Mouse (Mus musculus) lung, embryonic 14.5 days (tissue): ENCODE measurements around the gene Ifitm1. TPM values are rescaled to one million over a fixed set of nuclear protein-coding genes. Genes with fewer than 3 reads are reported as not detected.
A peak's percentile ranks its signal among the peaks of the same experiment; 100 is the strongest.

Experiments used
- ATAC-seq: fragments of 200-750 bp; cut with Nextera tagmentation; 2 replicates; pipeline ENCODE4 v1.8.0; 2017; ENCODE audit warnings: mild to moderate bottlenecking, moderate TSS enrichment, moderate library complexity; ENCODE audit not compliant: insufficient read depth
- DNase-seq: peaks from one replicate; pipeline ENCODE4 v3.0.0-alpha.2; 2015
- H3K27ac ChIP-seq: fragments of 300-500 bp; sonication (generic); 2 replicates; pipeline ENCODE4 v1.5.1; 2014; ENCODE audit warnings: low read depth, mild to moderate bottlenecking, moderate library complexity
- H3K27me3 ChIP-seq: fragments of 300-500 bp; sonication (generic); 2 replicates; pipeline ENCODE4 v1.6.1; 2014; ENCODE audit warnings: low read length, control low read depth; ENCODE audit not compliant: insufficient read depth
- H3K36me3 ChIP-seq: fragments of 300-500 bp; sonication (generic); 2 replicates; pipeline ENCODE4 v1.6.1; 2014; ENCODE audit warnings: control low read depth; ENCODE audit not compliant: insufficient read depth
- H3K4me1 ChIP-seq: fragments of 300-500 bp; sonication (generic); 2 replicates; pipeline ENCODE4 v1.6.1; 2014; ENCODE audit warnings: antibody characterized with exemption, control low read depth; ENCODE audit not compliant: insufficient read depth
- H3K4me2 ChIP-seq: fragments of 300-500 bp; sonication (generic); 2 replicates; pipeline ENCODE4 v1.6.1; 2014; ENCODE audit warnings: mild to moderate bottlenecking
- H3K4me3 ChIP-seq: fragments of 300-500 bp; sonication (generic); 2 replicates; pipeline ENCODE4 v1.5.1; 2014; ENCODE audit warnings: low read depth, low read length
- H3K9ac ChIP-seq: fragments of 300-500 bp; sonication (generic); 2 replicates; pipeline ENCODE4 v1.6.1; 2014
- H3K9me3 ChIP-seq: fragments of 300-500 bp; sonication (generic); 2 replicates; pipeline ENCODE4 v1.6.1; 2016; ENCODE audit warnings: low read depth, low read length, control low read depth
- CTCF ChIP-seq: IDR thresholded peaks from 2 replicates; pipeline ENCODE4 v1.5.1; 2016; ENCODE audit warnings: antibody characterized with exemption, low read depth
- WGBS: fragments of 180-500 bp; shearing (Covaris S2); extraction: QIAGEN DNeasy Blood & Tissue Kit; methylation state at CpG from one replicate; pipeline ENCODE4 v1.1.7; 2014; 5-methylcytosine and 5-hydroxymethylcytosine counted together
- polyA plus RNA-seq: library from polyadenylated mRNA; unstranded; fragments of >200 nt; fragmentation: Nextera tagmentation; extraction: Ambion mirVana; gene quantifications from 2 replicates; pipeline ENCODE4 v1.2.1, GENCODE M21; 2014

Gene Ifitm1
- 35.4 and 42.5 TPM in 2 replicates for polyA plus RNA-seq

DNA sequence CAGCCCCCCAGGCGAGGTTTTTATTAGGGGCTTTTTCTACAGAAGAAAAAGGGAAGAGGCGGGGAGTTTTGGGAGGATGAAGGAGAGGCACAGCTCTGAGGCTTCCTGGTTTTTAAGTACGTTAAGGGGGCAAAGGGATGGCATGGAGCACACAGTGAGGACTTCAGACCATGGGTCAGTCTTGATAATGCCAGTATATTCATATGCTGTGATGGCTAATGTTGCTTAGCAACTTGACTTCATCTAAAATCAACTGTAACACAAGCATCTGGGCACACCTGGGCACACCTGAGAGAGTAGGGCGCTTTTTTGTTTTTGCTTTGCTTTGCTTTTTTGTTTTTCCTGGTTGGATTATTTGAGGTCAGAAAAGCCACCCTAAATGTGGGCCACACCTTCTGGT, at the start of gene Ifitm1:
Ifitm1 (plus strand) TSS at position 301 of the 400 bp plus-strand sequence.
- ATAC-seq: no peak
- no peak for DNase-seq
- Histone ChIP-seq H3K9ac (no peak within 1 kb of the TSS), H3K36me3 (no peaks in the 10 kb centered on the region), H3K4me3 (no peak within 1 kb of the TSS), H3K4me1 (0 out of 2 replicates have a peak, but pooled peaks cover 6% of the 10 kb centered on the region), H3K4me2 (peak within 1 kb of the TSS; percentile 48), H3K9me3 (no peaks in the 10 kb centered on the region), H3K27me3 (no peaks in the 10 kb centered on the region), H3K27ac (peak within 1 kb of the TSS; percentile 59; the same call in 1 of the 2 replicates)
- WGBS: 89% methylated on average over 4 of the region's 4 CpGs
- TF ChIP-seq CTCF: no peak

DNA sequence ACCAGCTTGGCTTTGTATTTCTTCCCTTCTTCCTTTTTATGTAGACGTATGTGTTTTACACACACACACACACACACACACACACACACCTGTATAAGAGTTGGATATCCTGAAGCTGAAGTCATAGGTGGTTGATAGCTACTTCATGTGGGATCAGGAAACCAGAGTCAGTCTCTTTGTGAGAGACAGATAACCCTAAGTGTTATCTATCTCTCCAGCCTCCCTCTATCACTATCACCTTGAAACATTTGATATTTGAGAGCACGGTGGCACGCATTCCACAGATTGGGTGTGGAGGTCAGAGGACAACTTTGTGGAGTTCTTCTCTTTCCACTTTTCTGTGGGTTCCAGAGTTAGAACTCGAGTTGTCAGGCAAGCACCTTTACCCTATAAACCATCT, 47.1 kb upstream of the Ifitm1 start:
- Histone ChIP-seq H3K4me3 (no peak overlapping the region), H3K27ac (no peak overlapping the region), H3K27me3 (peaks cover 52% of the 10 kb centered on the region), H3K9ac (no peak overlapping the region), H3K4me1 (no peaks in the 10 kb centered on the region), H3K9me3 (no peaks in the 10 kb centered on the region), H3K4me2 (no peak overlapping the region), H3K36me3 (no peaks in the 10 kb centered on the region)
- WGBS: 29% methylated on average over 4 of the region's 4 CpGs
- no peak for TF ChIP-seq CTCF
- ATAC-seq: no peak
- no peak for DNase-seq

DNA sequence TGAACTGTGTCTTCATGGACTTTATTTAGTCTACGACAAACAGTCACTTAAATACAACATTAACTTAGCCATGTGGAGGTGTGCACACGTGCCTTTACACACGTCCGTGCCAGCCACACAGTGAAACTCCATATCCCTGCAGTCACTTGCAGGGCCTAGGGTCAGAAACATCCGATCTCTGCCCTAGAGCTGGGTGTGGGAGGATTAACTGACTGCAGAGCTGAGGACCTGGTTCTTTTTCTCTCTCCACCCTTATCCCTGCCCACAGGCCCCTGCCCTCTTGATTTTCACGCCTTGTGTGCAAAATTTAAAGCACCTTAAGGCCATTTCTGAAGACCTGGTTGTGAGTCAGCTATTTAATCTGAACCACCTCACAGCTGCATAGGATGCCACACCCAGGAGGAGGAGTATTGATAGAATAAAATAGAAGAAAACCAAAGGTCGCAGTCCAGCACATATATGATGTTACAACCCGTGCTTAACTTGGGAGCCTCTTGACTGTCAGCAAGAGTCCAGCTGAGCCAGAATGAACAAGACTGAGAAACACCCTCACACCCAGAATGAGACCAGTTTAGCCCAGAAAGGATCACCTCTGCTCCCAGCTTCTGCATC, 46.5 kb upstream of the Ifitm1 start, which contains the start of gene Nlrp6:
Nlrp6 (plus strand) TSS at position 485 of the 612 bp plus-strand sequence.
- no peaks in the 10 kb centered on the region for H3K9me3 ChIP-seq
- WGBS: 62% methylated on average over 8 of the region's 8 CpGs
- H3K36me3 ChIP-seq: no peaks in the 10 kb centered on the region
- ATAC-seq (no peak), DNase-seq (no peak)
- TF ChIP-seq CTCF: no peak
- no peak within 1 kb of the TSS for H3K27ac ChIP-seq
- H3K27me3 ChIP-seq: peaks cover 55% of the 10 kb centered on the region
- H3K4me3 ChIP-seq: no peak within 1 kb of the TSS
- H3K4me2 ChIP-seq: no peak within 1 kb of the TSS
- H3K9ac ChIP-seq: no peak within 1 kb of the TSS
- no peaks in the 10 kb centered on the region for H3K4me1 ChIP-seq

DNA sequence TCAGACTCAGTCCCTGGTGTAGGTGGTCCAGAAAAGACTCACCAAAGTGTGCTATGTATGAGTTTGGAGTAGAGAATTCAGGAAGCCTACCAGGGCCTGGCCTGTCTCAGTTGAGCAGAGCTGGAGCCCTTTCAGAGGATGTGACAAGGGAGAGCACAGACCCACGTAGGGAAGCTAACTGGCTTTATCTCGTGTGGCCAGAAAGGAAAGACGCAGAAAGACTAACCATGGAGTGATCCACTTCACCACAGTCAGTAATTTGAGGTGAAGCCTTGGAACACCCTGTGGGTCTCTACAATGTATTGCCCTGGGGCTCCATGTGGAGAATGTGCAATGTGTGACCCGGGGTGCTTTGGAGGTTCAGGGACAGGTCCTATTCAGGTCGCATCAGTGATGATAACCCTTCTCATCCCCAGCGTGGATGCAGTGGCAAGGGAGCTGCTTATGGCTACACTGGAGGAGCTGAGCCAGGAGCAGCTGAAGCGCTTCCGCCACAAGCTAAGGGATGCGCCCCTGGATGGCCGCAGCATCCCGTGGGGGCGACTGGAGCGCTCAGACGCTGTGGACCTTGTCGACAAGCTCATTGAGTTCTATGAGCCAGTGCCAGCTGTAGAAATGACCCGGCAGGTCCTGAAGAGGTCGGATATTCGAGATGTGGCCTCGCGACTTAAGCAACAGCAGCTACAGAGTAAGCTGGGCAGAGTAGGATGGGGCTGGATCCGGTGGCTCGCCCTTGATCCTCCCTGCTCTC, 45.6 kb upstream of the Ifitm1 start:
- no peak overlapping the region for H3K4me2 ChIP-seq
- TF ChIP-seq CTCF: no peak
- H3K27ac ChIP-seq: no peak overlapping the region
- no peak overlapping the region for H3K4me3 ChIP-seq
- H3K9ac ChIP-seq: no peak overlapping the region
- H3K27me3 ChIP-seq: peaks cover 55% of the 10 kb centered on the region
- WGBS: 26% methylated on average over 22 of the region's 22 CpGs
- ATAC-seq (no peak), DNase-seq (no peak)
- no peaks in the 10 kb centered on the region for H3K4me1 ChIP-seq
- no peaks in the 10 kb centered on the region for H3K9me3 ChIP-seq
- H3K36me3 ChIP-seq: no peaks in the 10 kb centered on the region

DNA sequence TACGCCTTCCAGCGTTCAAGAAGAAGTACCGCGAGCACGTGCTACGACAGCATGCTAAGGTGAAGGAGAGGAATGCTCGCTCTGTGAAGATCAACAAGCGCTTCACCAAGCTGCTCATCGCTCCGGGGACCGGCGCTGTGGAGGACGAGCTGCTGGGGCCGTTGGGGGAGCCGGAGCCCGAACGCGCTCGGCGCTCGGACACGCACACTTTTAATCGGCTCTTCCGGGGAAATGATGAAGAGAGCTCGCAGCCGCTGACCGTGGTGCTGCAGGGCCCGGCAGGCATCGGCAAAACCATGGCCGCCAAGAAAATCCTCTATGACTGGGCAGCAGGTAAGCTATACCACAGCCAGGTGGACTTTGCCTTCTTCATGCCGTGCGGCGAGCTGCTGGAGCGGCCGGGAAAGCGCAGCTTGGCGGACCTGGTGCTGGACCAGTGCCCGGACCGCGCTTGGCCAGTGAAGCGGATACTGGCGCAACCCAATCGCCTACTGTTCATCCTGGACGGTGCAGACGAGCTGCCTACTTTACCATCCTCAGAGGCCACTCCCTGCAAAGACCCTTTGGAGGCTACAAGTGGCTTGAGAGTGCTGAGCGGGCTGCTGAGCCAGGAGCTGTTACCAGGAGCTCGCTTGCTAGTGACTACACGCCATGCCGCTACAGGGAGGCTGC, 44.5 kb upstream of the Ifitm1 start:
- H3K36me3 ChIP-seq: no peaks in the 10 kb centered on the region
- H3K27me3 ChIP-seq: peaks cover 55% of the 10 kb centered on the region
- peak overlapping the region; percentile 61 for H3K4me2 ChIP-seq
- TF ChIP-seq CTCF: no peak
- WGBS: under 1% methylated on average over 49 of the region's 49 CpGs
- H3K4me3 ChIP-seq: peak overlapping the region; percentile 32
- DNase-seq (peak; percentile 60), ATAC-seq (0 out of 2 replicates have a peak, but pooled peaks have one; percentile 21)
- H3K9me3 ChIP-seq: no peaks in the 10 kb centered on the region
- no peak overlapping the region for H3K27ac ChIP-seq
- H3K4me1 ChIP-seq: no peaks in the 10 kb centered on the region
- H3K9ac ChIP-seq: no peak overlapping the region

DNA sequence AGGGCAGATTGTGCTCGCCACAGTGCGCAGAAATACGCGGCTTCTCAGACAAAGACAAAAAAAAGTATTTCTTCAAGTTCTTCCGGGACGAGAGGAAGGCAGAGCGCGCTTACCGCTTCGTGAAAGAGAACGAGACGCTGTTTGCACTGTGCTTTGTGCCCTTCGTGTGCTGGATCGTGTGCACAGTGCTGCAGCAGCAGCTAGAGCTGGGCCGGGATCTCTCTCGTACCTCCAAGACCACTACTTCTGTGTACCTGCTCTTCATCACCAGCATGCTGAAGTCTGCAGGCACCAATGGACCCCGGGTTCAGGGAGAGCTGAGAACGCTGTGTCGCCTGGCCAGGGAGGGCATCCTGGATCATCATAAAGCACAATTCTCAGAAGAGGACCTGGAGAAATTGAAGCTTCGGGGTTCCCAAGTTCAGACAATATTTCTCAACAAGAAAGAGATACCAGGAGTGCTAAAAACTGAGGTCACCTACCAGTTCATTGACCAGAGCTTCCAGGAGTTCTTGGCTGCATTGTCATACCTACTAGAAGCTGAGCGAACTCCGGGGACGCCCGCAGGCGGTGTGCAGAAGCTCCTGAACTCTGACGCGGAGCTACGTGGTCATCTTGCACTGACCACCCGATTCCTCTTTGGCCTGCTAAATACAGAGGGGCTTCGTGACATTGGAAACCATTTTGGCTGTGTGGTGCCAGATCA, 43.8 kb upstream of the Ifitm1 start:
- TF ChIP-seq CTCF: no peak
- H3K36me3 ChIP-seq: no peaks in the 10 kb centered on the region
- no peak overlapping the region for H3K9ac ChIP-seq
- H3K27me3 ChIP-seq: peaks cover 55% of the 10 kb centered on the region
- H3K4me2 ChIP-seq: peak overlapping the region; percentile 61
- ATAC-seq (no peak), DNase-seq (no peak)
- 24% methylated on average over 30 of the region's 30 CpGs for WGBS
- peak overlapping the region; percentile 32 for H3K4me3 ChIP-seq
- no peaks in the 10 kb centered on the region for H3K9me3 ChIP-seq
- H3K27ac ChIP-seq: no peak overlapping the region
- no peaks in the 10 kb centered on the region for H3K4me1 ChIP-seq
